Mouse (Mus musculus): Measurements from ENCODE around the gene Slc8a2. TPM values are rescaled to one million over a fixed set of nuclear protein-coding genes. Genes with fewer than 3 reads are reported as not detected.

Slc8a2 gene
- polyA plus RNA-seq, 1 experiment from 2014 or later = 0.29 TPM

GRCm38 (mm10) chr7:16172141-16172581, 42.5 kb downstream of the Slc8a2 start:
- H3K27me3 ChIP-seq (replicated peaks; ENCODE audit: control insufficient read depth, insufficient read depth, low read length) = no peaks in the 10 kb centered on the region

GRCm38 (mm10) chr7:16172586-16173140, 43.0 kb downstream of the Slc8a2 start:
- ATAC-seq (ENCODE audit: low read depth) (no peak), DNase-seq (ENCODE audit: low spot score) (no peak)
- H3K27me3 ChIP-seq (replicated peaks; ENCODE audit: control insufficient read depth, insufficient read depth, low read length) = no peaks in the 10 kb centered on the region
- H3K36me3 ChIP-seq (ENCODE audit: control insufficient read depth, insufficient read depth, low read length) = no peaks in the 10 kb centered on the region
- H3K9ac ChIP-seq (ENCODE audit: low read depth, low read length) = no peak overlapping the region
- H3K9me3 ChIP-seq (ENCODE audit: control insufficient read depth, low read length) = 0 out of 2 replicates have a peak, but pooled peaks cover 5% of the 10 kb centered on the region
- no peak overlapping the region for H3K4me2 ChIP-seq (ENCODE audit: low read depth, low read length)
- no peak overlapping the region for H3K4me3 ChIP-seq (ENCODE audit: low read depth, low read length)
- no peak overlapping the region for H3K27ac ChIP-seq (replicated peaks; ENCODE audit: low read depth, low read length)
- 0 out of 2 replicates have a peak, but pooled peaks cover 4% of the 10 kb centered on the region for H3K4me1 ChIP-seq (ENCODE audit: control insufficient read depth, insufficient read depth, low read length)
- WGBS = 30% methylated on average over 1 of the region's 1 CpGs

More at GRCm38 (mm10) chr7:16172141-16172581, 42.5 kb downstream of the Slc8a2 start:
- H3K4me2 ChIP-seq (ENCODE audit: low read depth, low read length) = no peak overlapping the region
- 0 out of 2 replicates have a peak, but pooled peaks cover 7% of the 10 kb centered on the region for H3K9me3 ChIP-seq (ENCODE audit: control insufficient read depth, low read length)
- H3K4me3 ChIP-seq (ENCODE audit: low read depth, low read length) = no peak overlapping the region
- no CpG with 5 or more reads among the region's 1 CpGs for WGBS
- DNase-seq (ENCODE audit: low spot score) (no peak), ATAC-seq (ENCODE audit: low read depth) (peak; percentile 20; the same call in 1 of the 2 replicates)
- H3K27ac ChIP-seq (replicated peaks; ENCODE audit: low read depth, low read length) = no peak overlapping the region
- 0 out of 2 replicates have a peak, but pooled peaks cover 4% of the 10 kb centered on the region for H3K4me1 ChIP-seq (ENCODE audit: control insufficient read depth, insufficient read depth, low read length)
- H3K36me3 ChIP-seq (ENCODE audit: control insufficient read depth, insufficient read depth, low read length) = no peaks in the 10 kb centered on the region
- no peak overlapping the region for H3K9ac ChIP-seq (ENCODE audit: low read depth, low read length)

- H3K27ac ChIP-seq (replicated peaks; ENCODE audit: low read depth, low read length) = no peak overlapping the region
Observed at GRCm38 (mm10) chr7:16173146-16173545, 43.5 kb downstream of the Slc8a2 start.

DNA sequence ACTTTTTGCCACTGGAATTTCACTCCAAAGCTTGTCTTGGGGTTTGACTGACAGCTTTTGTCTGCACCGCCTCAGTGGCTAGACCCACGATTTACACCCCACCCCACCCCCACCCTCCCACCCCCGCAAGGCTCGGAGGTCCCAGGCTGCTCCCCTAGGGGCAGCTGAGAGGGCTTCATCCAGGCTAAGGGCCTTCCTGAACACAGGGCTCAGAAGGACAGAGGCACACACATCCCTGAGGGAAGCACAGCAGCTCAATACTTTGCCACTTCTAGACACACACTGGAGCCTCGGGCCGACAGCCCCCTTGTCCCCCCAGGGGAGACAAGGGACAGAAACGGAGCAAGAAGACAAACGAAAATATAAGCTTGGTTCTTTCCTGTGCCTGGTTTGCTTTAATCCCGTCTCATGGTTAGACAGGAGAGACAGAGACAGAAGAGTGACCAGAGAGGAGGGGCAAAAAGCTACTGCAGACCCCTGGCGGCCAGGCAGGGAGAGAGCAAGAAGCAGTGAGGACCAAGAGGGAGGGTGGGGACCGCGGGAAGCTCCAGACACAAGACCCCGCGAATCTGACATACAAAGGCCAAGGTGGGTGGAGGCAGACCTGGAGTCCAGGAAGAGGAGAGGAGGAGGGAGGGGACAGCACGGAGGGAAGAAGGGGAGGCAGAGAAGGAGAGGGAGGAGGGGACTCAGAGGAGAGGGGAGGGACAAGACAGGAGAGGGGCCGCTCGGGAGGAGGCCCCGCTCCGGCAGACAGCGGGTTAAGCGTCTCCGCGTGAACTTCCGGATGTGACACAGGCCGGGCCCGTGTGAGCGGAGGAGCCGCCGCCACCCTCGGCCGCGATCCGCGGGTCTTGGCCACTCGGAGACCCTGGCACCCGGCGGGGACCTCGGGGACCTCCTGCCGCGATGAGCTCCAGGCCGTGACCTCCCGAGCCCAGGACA, 45.2 kb downstream of the Slc8a2 start, which contains the start of gene Meis3:
Gene Meis3, plus strand, starts transcription at position 494 of the 945 bp plus-strand sequence.
- no peaks in the 10 kb centered on the region for H3K9me3 ChIP-seq (ENCODE audit: control insufficient read depth, low read length)
- 1% methylated on average over 15 of the region's 42 CpGs for WGBS
- peak within 1 kb of the TSS; percentile 77 for H3K4me2 ChIP-seq (ENCODE audit: low read depth, low read length)
- ATAC-seq (ENCODE audit: low read depth) (peak; percentile 89), DNase-seq (ENCODE audit: low spot score) (peak; percentile 83)
- no peaks in the 10 kb centered on the region for H3K27me3 ChIP-seq (replicated peaks; ENCODE audit: control insufficient read depth, insufficient read depth, low read length)
- peak within 1 kb of the TSS; percentile 69 for H3K4me3 ChIP-seq (ENCODE audit: low read depth, low read length)
- peak within 1 kb of the TSS; percentile 81 for H3K9ac ChIP-seq (ENCODE audit: low read depth, low read length)
- peaks cover 14% of the 10 kb centered on the region; the same call in 1 of the 2 replicates for H3K36me3 ChIP-seq (ENCODE audit: control insufficient read depth, insufficient read depth, low read length)
- 0 out of 2 replicates have a peak, but pooled peaks cover 4% of the 10 kb centered on the region for H3K4me1 ChIP-seq (ENCODE audit: control insufficient read depth, insufficient read depth, low read length)
- peak within 1 kb of the TSS; percentile 54; the same call in 1 of the 2 replicates for H3K27ac ChIP-seq (replicated peaks; ENCODE audit: low read depth, low read length)

More at GRCm38 (mm10) chr7:16173146-16173545, 43.5 kb downstream of the Slc8a2 start:
- DNase-seq (ENCODE audit: low spot score) = no peak
- Histone ChIP-seq H3K4me3 (ENCODE audit: low read depth, low read length) (no peak overlapping the region), H3K9me3 (ENCODE audit: control insufficient read depth, low read length) (no peaks in the 10 kb centered on the region), H3K4me2 (ENCODE audit: low read depth, low read length) (no peak overlapping the region), H3K9ac (ENCODE audit: low read depth, low read length) (no peak overlapping the region), H3K27me3 (replicated peaks; ENCODE audit: control insufficient read depth, insufficient read depth, low read length) (no peaks in the 10 kb centered on the region), H3K4me1 (ENCODE audit: control insufficient read depth, insufficient read depth, low read length) (0 out of 2 replicates have a peak, but pooled peaks cover 4% of the 10 kb centered on the region), H3K36me3 (ENCODE audit: control insufficient read depth, insufficient read depth, low read length) (no peaks in the 10 kb centered on the region)
- WGBS = 65% methylated on average over 5 of the region's 5 CpGs
- ATAC-seq (ENCODE audit: low read depth) = no peak

- peak; percentile 41 for ATAC-seq (ENCODE audit: low read depth)
- WGBS = 2% methylated on average over 4 of the region's 10 CpGs
- no peaks in the 10 kb centered on the region for H3K9me3 ChIP-seq (ENCODE audit: control insufficient read depth, low read length)
- H3K27ac ChIP-seq (replicated peaks; ENCODE audit: low read depth, low read length) = peak overlapping the region; percentile 54; the same call in 1 of the 2 replicates
- H3K9ac ChIP-seq (ENCODE audit: low read depth, low read length) = peak overlapping the region; percentile 81
- peak overlapping the region; percentile 77 for H3K4me2 ChIP-seq (ENCODE audit: low read depth, low read length)
- H3K4me3 ChIP-seq (ENCODE audit: low read depth, low read length) = peak overlapping the region; percentile 69
- H3K4me1 ChIP-seq (ENCODE audit: control insufficient read depth, insufficient read depth, low read length) = 0 out of 2 replicates have a peak, but pooled peaks cover 4% of the 10 kb centered on the region
- H3K36me3 ChIP-seq (ENCODE audit: control insufficient read depth, insufficient read depth, low read length) = peaks cover 19% of the 10 kb centered on the region; the same call in 1 of the 2 replicates
- no peak for DNase-seq (ENCODE audit: low spot score)
- H3K27me3 ChIP-seq (replicated peaks; ENCODE audit: control insufficient read depth, insufficient read depth, low read length) = no peaks in the 10 kb centered on the region
Observed at GRCm38 (mm10) chr7:16175542-16175931, 45.9 kb downstream of the Slc8a2 start.

- no peak overlapping the region for H3K9ac ChIP-seq (ENCODE audit: low read depth, low read length)
- no peak for ATAC-seq (ENCODE audit: low read depth)
Observed at GRCm38 (mm10) chr7:16178114-16178513, 48.5 kb downstream of the Slc8a2 start.

GRCm38 (mm10) chr7:16183663-16184062, 54.0 kb downstream of the Slc8a2 start:
- WGBS = 19% methylated on average over 8 of the region's 8 CpGs

More at GRCm38 (mm10) chr7:16178114-16178513, 48.5 kb downstream of the Slc8a2 start:
- no peak overlapping the region for H3K27ac ChIP-seq (replicated peaks; ENCODE audit: low read depth, low read length)
- peaks cover 19% of the 10 kb centered on the region; the same call in 1 of the 2 replicates for H3K36me3 ChIP-seq (ENCODE audit: control insufficient read depth, insufficient read depth, low read length)
- no peaks in the 10 kb centered on the region for H3K27me3 ChIP-seq (replicated peaks; ENCODE audit: control insufficient read depth, insufficient read depth, low read length)
- DNase-seq (ENCODE audit: low spot score) = no peak
- H3K4me3 ChIP-seq (ENCODE audit: low read depth, low read length) = no peak overlapping the region
- no peaks in the 10 kb centered on the region for H3K9me3 ChIP-seq (ENCODE audit: control insufficient read depth, low read length)
- no peak overlapping the region for H3K4me2 ChIP-seq (ENCODE audit: low read depth, low read length)
- 0 out of 2 replicates have a peak, but pooled peaks cover 4% of the 10 kb centered on the region for H3K4me1 ChIP-seq (ENCODE audit: control insufficient read depth, insufficient read depth, low read length)
- 73% methylated on average over 4 of the region's 4 CpGs for WGBS

DNA sequence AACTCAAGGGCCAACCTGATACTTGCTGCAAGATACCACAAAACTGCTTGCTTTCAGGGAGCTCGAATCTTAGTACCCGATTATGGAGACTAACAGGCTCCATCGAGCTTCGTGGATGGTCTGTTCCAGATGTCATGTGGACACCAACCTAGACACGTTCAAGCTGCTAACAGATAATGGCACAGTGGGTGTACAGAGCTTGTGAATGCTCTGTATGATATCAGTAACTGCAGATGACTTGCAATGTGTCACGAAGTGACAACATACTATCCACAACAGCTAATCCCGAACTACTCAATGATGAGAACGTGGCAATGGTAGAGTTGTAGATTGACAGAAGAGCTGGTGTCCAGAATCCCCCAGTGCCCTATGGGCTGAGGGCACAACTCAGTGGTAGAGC, 57.9 kb downstream of the Slc8a2 start:
- no peaks in the 10 kb centered on the region for H3K27me3 ChIP-seq (replicated peaks; ENCODE audit: control insufficient read depth, insufficient read depth, low read length)
- H3K9me3 ChIP-seq (ENCODE audit: control insufficient read depth, low read length) = no peaks in the 10 kb centered on the region
- no peak overlapping the region for H3K27ac ChIP-seq (replicated peaks; ENCODE audit: low read depth, low read length)
- no peak overlapping the region for H3K9ac ChIP-seq (ENCODE audit: low read depth, low read length)
- no peak overlapping the region for H3K4me3 ChIP-seq (ENCODE audit: low read depth, low read length)
- no peaks in the 10 kb centered on the region for H3K4me1 ChIP-seq (ENCODE audit: control insufficient read depth, insufficient read depth, low read length)
- WGBS = 81% methylated on average over 8 of the region's 8 CpGs
- ATAC-seq (ENCODE audit: low read depth) (no peak), DNase-seq (ENCODE audit: low spot score) (no peak)
- H3K36me3 ChIP-seq (ENCODE audit: control insufficient read depth, insufficient read depth, low read length) = peaks cover 10% of the 10 kb centered on the region
- H3K4me2 ChIP-seq (ENCODE audit: low read depth, low read length) = no peak overlapping the region

More at GRCm38 (mm10) chr7:16183663-16184062, 54.0 kb downstream of the Slc8a2 start:
- no peak overlapping the region for H3K4me2 ChIP-seq (ENCODE audit: low read depth, low read length)
- DNase-seq (ENCODE audit: low spot score) (peak; percentile 53), ATAC-seq (ENCODE audit: low read depth) (no peak)
- H3K9me3 ChIP-seq (ENCODE audit: control insufficient read depth, low read length) = no peaks in the 10 kb centered on the region
- H3K4me1 ChIP-seq (ENCODE audit: control insufficient read depth, insufficient read depth, low read length) = no peaks in the 10 kb centered on the region
- H3K36me3 ChIP-seq (ENCODE audit: control insufficient read depth, insufficient read depth, low read length) = peaks cover 27% of the 10 kb centered on the region
- no peak overlapping the region for H3K9ac ChIP-seq (ENCODE audit: low read depth, low read length)
- H3K27ac ChIP-seq (replicated peaks; ENCODE audit: low read depth, low read length) = no peak overlapping the region
- H3K4me3 ChIP-seq (ENCODE audit: low read depth, low read length) = no peak overlapping the region
- no peaks in the 10 kb centered on the region for H3K27me3 ChIP-seq (replicated peaks; ENCODE audit: control insufficient read depth, insufficient read depth, low read length)

Measured in embryonic facial prominence, embryonic 14.5 days (tissue).